Mouse (Mus musculus) effector memory CD4-positive, alpha-beta T cell, adult 7 months (primary cell): ENCODE measurements around the gene 1700086D15Rik. TPM values are rescaled to one million over a fixed set of nuclear protein-coding genes. Genes with fewer than 3 reads are reported as not detected.

Experiments used
- polyA plus RNA-seq: library from polyadenylated mRNA; unstranded; fragments of 100-300 nt; shearing (Covaris generic); gene quantifications from one replicate; pipeline ENCODE4 v1.2.1, GENCODE M21; 2017

The 1700086D15Rik gene
- polyA plus RNA-seq, result not detected

GRCm38 (mm10) chr11:65159791-65160190 lies at the start of gene 1700086D15Rik:
1700086D15Rik (minus strand) TSS chr11:65159891.

GRCm38 (mm10) chr11:65162767-65163120 lies 3.1 kb upstream of the 1700086D15Rik start, which contains the start of gene Arhgap44:
Arhgap44 (minus strand) TSS chr11:65162961.

Other genes starting within 250 kb of the 1700086D15Rik start
- gene Elac2, start 180.9 kb downstream of the 1700086D15Rik start, polyA plus RNA-seq, result 27.8 TPM
- 0.26 TPM for gene Arhgap44, start 3.1 kb upstream of the 1700086D15Rik start, polyA plus RNA-seq
- 1.3 TPM for gene Myocd, start 110.1 kb upstream of the 1700086D15Rik start, polyA plus RNA-seq